Mouse (Mus musculus) NIH3T3 (cell line): ENCODE measurements around the gene Meioc.
"Not testable (repeated sequence)": the region's sequence is repeated elsewhere in the genome, so short reads cannot be mapped to it uniquely, and the experiment has no call there.

Source experiments
- DNase-seq: peaks from one replicate; pipeline ENCODE4 v3.0.0-alpha.2; 2012; ENCODE audit warnings: low read depth

Gene Meioc

GRCm38 (mm10) chr11:102665637-102666435 lies 2.3 kb downstream of the Meioc start:
- DNase-seq = no peak

- DNase-seq = peak; percentile 88
Measured at GRCm38 (mm10) chr11:102690162-102690561, 26.6 kb downstream of the Meioc start.

GRCm38 (mm10) chr11:102695289-102695688 lies 31.8 kb downstream of the Meioc start:
- no peak for DNase-seq

GRCm38 (mm10) chr11:102697338-102698017 lies 34.0 kb downstream of the Meioc start, which contains the start of gene Ccdc43:
Gene Ccdc43 (minus strand): TSS chr11:102697782.
- DNase-seq = peak; percentile 90

- DNase-seq = no peak
Measured at GRCm38 (mm10) chr11:102698018-102698476, 34.5 kb downstream of the Meioc start.

- DNase-seq = not testable (repeated sequence)
Measured at GRCm38 (mm10) chr11:102702206-102702605, 38.7 kb downstream of the Meioc start.

- peak; percentile 6 for DNase-seq
Measured at GRCm38 (mm10) chr11:102712411-102712810, 48.9 kb downstream of the Meioc start.

GRCm38 (mm10) chr11:102714578-102714977 lies 51.1 kb downstream of the Meioc start:
- DNase-seq = not testable (repeated sequence)

GRCm38 (mm10) chr11:102716135-102716534 lies 52.6 kb downstream of the Meioc start:
- peak; percentile 45 for DNase-seq

- DNase-seq = peak; percentile 54
Measured at GRCm38 (mm10) chr11:102725574-102725973, 62.1 kb downstream of the Meioc start.

- peak; percentile 89 for DNase-seq
Measured at GRCm38 (mm10) chr11:102728614-102729013, 65.1 kb downstream of the Meioc start.

- DNase-seq = peak; percentile 29
Measured at GRCm38 (mm10) chr11:102729835-102730234, 66.3 kb downstream of the Meioc start.

- DNase-seq = no peak
Measured at GRCm38 (mm10) chr11:102731366-102731765, 67.8 kb downstream of the Meioc start.
